Mouse (Mus musculus): Measurements from ENCODE around the gene Mnat1.
"Not testable (repeated sequence)": the region's sequence is repeated elsewhere in the genome, so short reads cannot be mapped to it uniquely, and the experiment has no call there.

The Mnat1 gene

DNA sequence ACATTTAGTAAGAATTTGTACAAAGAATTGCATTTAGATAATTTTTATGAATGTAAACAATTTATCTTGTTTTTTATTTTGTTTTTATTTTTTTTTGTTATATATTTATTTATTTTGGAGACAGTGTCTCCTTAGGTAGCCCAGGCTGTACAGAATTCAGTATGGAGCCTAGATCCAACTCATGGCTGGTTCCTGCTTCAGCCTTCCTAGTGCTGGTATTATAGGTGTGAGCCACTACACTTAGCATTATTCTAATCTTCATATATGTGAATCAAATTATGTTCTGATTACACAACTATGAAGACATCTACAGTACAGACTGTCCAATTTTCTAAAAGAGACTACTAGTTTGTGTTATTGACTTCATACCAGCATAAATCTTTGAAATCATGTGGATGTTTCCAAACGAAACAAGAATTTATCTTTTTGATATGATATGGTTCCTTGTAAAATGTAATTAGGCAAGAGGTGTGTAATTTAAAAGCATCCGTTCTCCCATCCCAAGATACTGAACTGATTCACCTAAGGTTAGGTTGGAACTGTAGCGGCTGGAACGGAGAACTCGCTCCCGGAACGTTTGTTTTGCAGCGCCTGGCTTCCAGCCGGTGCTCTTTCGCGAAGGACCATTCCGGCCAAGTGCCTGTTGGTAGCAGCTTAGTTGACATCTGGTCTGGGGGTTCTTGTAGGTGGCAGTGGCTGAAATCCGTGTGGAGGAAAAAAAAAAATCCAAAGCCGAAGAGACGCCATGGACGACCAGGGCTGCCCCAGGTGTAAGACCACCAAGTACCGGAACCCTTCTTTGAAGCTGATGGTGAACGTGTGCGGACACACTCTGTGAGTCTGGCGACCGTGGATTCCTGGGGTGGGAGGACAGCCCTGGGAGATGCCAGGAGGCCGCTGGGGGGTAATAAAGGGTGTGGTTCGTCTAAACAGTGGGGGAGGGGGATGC is at the start of gene Mnat1:
Gene Mnat1, plus strand, starts transcription at position 625 of the 949 bp plus-strand sequence.
- peak; percentile 79 to 95 for DNase-seq (ENCODE audit: inconsistent age in 2 of 2, low spot score in 1 of 2)

GRCm38 (mm10) chr12:73081828-73082227 is 41.7 kb upstream of the Mnat1 start:
- DNase-seq (ENCODE audit: inconsistent age in 2 of 2, low spot score in 1 of 2): not testable (repeated sequence)

DNA sequence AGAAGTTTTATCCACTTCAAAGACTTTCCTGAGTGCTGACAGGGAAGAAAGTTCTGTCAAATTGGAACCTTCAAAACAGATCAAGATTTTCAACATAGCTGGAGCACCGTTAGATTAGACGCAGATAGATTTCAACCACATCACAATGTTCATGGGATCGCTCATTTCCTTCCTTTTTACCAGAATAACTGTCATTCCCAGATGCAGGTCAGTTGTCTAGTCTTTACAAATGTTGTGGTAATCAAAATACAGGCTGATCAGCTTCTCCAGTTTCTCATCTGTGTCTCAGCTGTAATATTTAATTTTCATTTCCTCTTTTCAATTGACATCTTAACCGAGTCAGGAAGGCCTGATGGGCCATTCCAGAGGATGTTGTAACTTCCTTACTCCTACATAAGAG is 39.7 kb upstream of the Mnat1 start:
- DNase-seq (ENCODE audit: inconsistent age in 2 of 2, low spot score in 1 of 2): no peak

DNA sequence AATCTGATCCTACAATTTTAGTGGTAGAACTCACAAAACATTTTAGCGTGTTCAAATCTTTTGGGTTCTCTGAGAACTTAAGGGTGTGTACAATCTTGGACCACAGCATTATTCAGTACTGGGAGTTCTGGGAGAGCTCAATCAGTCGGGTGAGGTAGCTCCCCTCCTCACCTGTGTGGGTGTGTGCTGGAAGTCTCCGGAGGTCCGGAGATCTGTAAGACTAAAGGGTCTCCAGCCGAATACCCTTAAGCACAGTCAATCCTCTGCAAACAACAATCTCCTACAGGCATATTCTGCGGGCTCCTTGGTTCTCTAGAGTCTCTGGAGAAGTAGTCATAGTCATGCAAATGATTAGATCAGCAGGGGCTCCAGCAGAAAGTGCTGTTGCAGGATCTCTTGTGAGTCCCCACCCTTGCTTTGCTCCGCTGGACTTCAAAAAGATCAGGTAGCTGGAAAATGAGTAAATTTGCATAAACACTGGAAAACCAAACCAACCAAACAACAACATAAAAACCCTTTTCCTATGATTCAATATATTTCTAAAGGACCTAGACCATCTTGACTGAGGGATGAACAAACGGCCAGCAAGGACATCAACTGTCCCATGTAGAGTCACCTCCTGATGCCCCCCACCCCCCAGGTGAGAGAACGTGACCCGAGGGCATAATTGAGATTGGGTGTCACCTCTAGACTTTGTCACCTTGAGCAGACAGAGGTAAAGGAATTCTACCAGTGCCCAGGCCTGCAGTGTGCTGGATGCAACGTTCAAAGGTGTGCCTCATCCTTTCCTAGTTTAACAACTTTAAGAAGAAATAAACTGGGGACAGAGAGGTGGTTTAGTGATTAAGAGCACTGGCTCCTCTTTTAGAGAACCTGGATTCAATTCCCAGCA is 37.5 kb upstream of the Mnat1 start:
- no peak for DNase-seq (ENCODE audit: inconsistent age in 2 of 2, low spot score in 1 of 2)

DNA sequence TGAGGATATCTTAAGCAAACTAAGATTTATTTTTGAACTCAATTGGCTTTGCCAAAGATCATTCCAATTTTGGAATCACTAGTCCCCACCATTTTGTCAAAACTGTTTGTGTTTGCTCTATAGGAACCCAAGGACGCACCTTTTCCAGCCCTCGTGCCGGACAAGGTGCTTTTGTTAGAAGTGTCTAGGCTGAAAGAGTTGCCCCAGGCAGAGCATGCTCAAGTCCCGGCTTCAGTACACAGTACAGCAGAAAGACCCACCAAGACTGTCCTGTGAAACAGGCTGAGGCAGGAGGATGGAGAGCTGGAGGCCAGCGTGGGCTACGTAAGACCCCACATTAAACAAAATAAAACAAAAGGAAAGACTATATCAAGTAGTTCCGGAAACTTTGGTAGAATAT is 36.4 kb upstream of the Mnat1 start:
- DNase-seq (ENCODE audit: inconsistent age in 2 of 2, low spot score in 1 of 2): no peak

DNA sequence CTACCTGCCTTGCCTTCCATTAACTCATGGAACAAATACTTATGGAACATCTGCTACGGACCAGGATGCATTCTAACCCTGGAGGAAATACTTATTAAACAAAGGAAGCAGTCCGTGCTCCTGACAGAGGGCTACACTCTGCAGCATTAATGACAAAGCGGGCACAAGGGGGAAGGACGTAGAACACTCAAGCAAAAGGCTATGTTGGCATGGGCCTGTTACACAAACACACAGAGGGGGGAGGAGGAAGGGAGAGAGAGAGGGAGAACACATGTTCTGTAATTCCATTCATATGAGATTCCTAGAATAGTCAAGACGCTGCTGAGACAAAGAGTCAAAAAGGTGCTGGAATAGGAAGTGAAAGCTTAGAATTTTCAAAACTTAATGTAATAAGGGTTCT is 35.0 kb upstream of the Mnat1 start:
- DNase-seq (ENCODE audit: inconsistent age in 2 of 2, low spot score in 1 of 2): no peak

DNA sequence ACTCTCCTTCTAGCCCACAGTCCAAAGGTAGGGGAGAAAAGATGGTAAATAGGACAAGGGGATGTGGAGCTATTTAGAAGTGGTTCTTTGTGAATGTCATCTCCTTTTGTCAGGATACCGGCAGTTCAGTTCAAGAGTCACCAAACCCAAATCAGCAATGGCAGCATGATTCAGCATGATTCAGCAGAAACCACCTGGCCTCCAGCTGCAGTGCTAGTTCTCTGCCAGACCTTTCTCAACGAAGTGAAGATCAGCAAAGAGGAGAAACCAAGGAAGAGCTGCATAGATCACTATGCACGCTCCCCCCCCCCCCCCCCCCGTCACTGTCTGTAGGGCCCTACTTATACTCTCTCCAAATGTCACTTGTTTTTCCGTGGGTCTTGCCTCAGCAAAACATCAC is 34.6 kb upstream of the Mnat1 start:
- DNase-seq (ENCODE audit: inconsistent age in 2 of 2, low spot score in 1 of 2): no peak

DNA sequence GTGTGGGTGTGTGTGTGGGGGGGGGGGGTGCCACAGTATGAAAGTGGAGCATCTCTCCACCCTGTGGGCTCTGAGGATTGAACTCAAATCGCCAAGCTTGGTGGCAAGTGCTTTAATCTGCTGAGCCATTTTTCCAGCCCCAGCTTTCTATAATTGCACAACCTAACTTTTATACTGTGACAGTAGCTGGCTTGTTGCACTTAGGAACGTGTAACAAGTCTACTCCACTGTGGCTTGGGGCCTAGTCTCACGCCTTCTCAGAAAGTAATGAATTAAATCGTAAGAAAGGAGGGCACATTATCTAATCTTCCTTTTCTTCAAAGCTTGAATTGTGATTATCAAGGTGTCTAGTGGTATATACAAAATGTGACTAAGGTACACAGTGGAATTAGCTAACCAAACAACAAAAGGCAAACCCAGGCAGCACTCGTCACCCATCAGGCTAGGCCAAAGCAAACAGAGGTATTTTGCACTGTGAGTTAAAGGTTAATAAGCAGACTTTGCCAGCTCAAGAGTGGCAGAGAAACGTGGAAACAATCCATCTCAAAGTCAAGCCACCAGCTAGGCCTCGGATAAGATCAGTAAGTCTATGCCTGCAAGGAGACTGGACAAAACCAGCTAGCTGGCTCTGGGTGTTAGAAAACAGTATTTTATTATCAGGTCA is 32.7 kb upstream of the Mnat1 start:
- DNase-seq (ENCODE audit: inconsistent age in 2 of 2, low spot score in 1 of 2): no peak

DNA sequence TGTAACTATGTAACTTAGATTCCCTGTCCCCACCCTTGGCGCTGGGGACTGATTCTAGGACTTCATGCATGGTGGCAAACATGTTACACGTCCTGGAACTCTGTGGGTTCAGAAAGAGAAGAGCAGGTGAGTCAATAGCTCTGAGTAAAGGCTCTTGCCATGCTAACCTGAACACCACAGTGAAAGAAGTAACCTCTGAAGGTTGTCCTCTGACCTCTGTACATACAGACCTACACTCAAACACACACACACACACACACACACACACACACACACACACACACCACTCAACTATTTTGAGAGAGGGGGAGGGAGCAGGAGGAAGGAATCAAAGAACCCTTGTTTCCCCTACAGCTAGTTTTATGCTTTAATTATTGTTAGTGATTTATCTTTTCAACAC is 29.3 kb upstream of the Mnat1 start:
- no peak for DNase-seq (ENCODE audit: inconsistent age in 2 of 2, low spot score in 1 of 2)

DNA sequence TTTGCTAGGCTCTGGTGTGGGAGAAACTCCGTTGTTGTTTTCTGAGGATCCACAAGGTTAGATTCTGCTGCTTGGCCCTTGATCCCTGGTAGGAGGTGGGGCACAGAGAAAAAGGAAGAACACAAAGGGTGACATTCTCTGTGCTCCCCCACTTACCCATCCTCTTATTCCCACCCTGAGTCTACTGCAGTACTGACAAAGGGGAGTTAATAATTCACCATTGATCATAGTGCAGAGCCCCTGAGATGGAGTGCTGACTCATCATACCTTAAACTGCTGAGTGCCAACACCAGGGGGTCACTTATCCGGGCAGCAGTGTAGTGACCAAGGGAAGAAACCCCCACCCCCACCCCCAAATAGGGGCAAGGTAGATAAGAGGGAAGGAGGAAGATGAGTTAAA is 28.9 kb upstream of the Mnat1 start:
- no peak for DNase-seq (ENCODE audit: inconsistent age in 2 of 2, low spot score in 1 of 2)

- not testable (repeated sequence) for DNase-seq (ENCODE audit: inconsistent age in 2 of 2, low spot score in 1 of 2)
These were observed 27.3 kb upstream of the Mnat1 start for GRCm38 (mm10) chr12:73096177-73096576.

GRCm38 (mm10) chr12:73098593-73098992 is 24.9 kb upstream of the Mnat1 start:
- no peak for DNase-seq (ENCODE audit: inconsistent age in 2 of 2, low spot score in 1 of 2)

- no peak for DNase-seq (ENCODE audit: inconsistent age in 2 of 2, low spot score in 1 of 2)
These were observed 19.8 kb upstream of the Mnat1 start for GRCm38 (mm10) chr12:73103713-73104112.

DNA sequence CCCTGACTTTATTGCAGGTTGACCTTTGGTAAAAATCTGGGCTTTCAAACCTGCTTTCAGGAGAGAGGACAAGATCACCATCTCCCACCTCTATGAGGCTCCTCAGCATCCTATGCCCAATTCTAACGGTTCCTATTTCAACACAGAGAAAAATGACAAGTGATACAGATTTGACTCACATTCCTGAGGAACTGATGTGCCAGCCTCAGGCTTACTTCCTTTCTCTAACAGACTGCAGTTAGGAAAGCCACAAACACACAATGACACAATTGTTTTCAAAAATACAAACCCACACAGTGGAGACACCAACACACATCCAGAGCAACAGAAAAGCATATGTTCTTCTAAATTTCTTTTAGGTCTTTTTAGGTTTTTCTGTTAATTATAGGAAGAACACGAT is 15.7 kb upstream of the Mnat1 start:
- no peak for DNase-seq (ENCODE audit: inconsistent age in 2 of 2, low spot score in 1 of 2)

GRCm38 (mm10) chr12:73110431-73111111 is 12.9 kb upstream of the Mnat1 start:
- DNase-seq (ENCODE audit: inconsistent age in 2 of 2, low spot score in 1 of 2): peak; percentile 38 to 70

DNA sequence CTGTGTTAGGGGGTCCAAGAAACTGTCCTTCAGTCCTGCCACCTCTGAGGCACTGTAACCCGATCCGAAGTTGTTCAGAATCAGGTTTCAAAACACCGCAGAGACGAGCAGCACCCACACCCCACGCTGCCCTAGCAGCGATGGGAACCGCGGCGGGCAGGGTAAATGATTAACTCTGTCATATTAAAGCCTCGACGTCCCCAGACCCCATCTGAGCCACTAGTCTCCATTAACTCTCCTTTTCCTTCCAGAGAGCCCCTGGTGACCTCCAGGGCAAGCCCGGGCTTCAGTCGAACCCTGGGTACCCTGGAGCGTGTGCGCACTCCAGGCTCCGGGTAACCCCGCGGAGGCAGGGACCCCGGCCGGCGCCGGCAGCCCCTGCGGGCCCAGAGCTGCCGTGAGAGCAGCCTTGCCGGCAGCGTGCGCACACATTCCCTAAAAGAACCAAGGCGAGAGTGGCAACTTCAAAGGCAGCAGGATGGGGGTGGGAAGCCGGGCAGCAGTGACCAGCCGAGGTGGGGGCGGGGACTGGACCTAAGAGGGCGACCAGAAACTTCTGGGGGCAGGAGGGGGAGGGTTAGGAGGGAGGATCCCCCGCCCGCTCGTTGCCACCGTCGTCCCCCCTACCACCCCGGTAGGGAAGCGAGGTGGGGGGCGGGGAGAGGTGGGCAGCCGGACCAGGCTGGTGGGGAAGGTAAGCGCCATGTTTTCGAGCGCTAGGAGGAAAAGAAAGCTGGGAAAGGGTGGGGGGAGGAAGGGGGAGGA is 11.8 kb upstream of the Mnat1 start:
- peak; percentile 37 to 71 for DNase-seq (ENCODE audit: inconsistent age in 2 of 2, low spot score in 1 of 2)

DNA sequence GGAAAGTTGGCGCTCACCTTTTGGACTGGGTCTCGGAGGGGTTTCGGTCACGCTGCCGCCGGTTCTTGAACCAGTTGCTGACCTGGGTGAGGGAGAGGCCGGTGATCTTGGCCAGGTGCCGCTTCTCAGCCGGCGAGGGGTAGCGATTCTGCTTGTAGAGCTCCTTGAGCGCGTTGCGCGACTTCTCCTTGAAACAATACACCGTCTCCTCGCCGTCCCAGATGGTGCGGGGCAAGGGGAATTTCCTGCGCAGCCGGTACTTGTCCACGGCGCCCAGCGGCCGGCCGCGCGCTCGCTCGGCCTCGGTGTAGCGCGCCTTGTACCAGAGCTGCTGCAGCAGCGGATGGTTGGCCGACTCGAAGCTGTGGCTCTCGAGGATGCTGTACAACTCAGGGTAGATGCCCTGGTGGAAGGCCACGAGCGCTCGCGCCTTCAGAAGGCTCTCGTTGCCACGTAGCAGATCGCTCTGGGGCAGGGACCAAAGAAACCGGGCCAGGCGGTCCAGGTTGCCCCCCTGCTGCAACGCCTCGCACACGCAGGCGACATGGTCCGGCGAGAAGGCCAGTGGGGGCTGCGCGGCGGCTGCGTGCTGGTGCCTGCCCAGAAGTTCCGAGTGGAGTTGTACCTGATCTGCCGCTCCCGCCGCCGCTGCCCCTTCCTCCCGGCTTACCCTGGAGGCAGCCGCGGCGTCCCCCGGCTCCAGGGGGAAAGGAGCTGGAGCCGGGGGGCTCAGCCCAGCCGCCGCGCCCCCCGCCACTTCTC is 11.0 kb upstream of the Mnat1 start:
- peak; percentile 44 to 80 for DNase-seq (ENCODE audit: inconsistent age in 2 of 2, low spot score in 1 of 2)

DNA sequence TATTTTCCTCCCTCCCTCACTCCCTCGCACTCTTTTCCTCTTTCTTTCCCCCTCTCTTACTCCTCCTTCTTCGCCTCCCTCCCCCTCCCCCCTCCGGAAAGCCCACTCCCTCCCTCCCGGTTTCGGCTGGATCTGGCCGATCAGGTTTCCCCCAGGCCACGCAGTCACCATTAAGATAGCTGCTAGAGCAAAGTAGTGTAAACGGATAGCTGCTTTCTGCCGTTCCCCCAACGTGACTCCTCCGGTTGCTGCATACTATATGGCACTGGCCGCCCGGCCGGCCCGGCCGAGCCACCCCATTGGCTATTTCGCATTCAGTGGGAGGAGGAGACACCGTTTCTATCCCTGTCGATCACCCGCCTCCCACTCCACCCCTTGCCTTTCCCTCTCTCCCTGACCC is 10.3 kb upstream of the Mnat1 start, which contains the start of gene Six4:
Gene Six4, minus strand, starts transcription at position 261 of the 400 bp plus-strand sequence.
- peak; percentile 76 to 89 for DNase-seq (ENCODE audit: inconsistent age in 2 of 2, low spot score in 1 of 2)

DNA sequence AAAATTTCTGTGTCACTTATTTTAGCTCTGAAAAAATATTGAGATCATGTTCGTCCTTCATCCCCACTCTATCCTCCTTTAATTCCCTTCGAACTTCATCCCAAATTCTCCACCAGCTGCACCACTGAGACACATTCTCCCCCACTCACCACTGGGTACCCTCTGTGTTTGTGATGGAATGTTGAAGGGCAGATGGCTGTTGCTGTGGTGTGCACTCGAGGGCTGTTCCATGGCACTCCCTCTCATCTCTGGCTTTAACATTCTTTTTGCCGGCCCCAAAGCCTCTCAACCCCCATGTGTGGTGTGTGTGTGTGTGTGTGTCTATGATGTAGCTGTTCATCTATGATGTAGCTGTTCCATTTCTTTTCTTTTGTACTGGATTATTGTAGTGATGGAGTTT is 1.7 kb downstream of the Mnat1 start:
- DNase-seq (ENCODE audit: inconsistent age in 2 of 2, low spot score in 1 of 2): no peak
